10 mouse cellular contexts compared by ENCODE assay signal in genomic region chr5:24963776-24964175, GRCm38 (mm10).
A peak's percentile ranks its signal among the peaks of the same experiment; 100 is the strongest.
DNase-seq lines count a peak whose midpoint lies in the region; ATAC-seq and TF ChIP-seq lines count a peak whose summit lies in the region.
"Had no signal": no experiment of that assay in that cellular context is flagged by ENCODE, and none has a peak within 500 bp of the region (broad histone marks: within the 10 kb centered on the region; RNA-seq: fewer than 3 reads in every experiment).

No protein-coding gene starts in this region.

- no peaks in the 10 kb centered on the region for H3K9me3 ChIP-seq in heart, embryonic 10.5 days
- H3K9me3 ChIP-seq in lung, embryonic 16.5 days (ENCODE audit: control insufficient read depth, low read length) = no peaks in the 10 kb centered on the region
- no peaks in the 10 kb centered on the region for H3K9me3 ChIP-seq in hindbrain, embryonic 14.5 days (ENCODE audit: control insufficient read depth, low read length)

- TF ChIP-seq EP300 in heart, adult 2 months (IDR thresholded peaks at IDR 0.05; ENCODE audit: insufficient read depth, low read depth, low read length) = peak; percentile 95

- peak; percentile 38; the same call in 1 of the 2 replicates for ATAC-seq in lung, embryonic 16.5 days (ENCODE audit: low read depth)
- no peak for ATAC-seq in hindbrain, embryonic 14.5 days (ENCODE audit: low FRiP score)

- TF ChIP-seq POLR2A in heart, adult 2 months (IDR thresholded peaks at IDR 0.05; ENCODE audit: insufficient read depth, low read depth, low read length) = no peak

- H3K4me1 ChIP-seq in heart, adult 2 months (ENCODE audit: control insufficient read depth, insufficient read depth, low read length) = peaks cover 9% of the 10 kb centered on the region; the same call in 1 of the 2 replicates
- peaks cover 16% of the 10 kb centered on the region for H3K4me1 ChIP-seq in heart, embryonic 10.5 days
- no peaks in the 10 kb centered on the region for H3K4me1 ChIP-seq in lung, embryonic 16.5 days (replicated peaks; ENCODE audit: control insufficient read depth, insufficient read depth, low read length)
- H3K4me1 ChIP-seq in hindbrain, embryonic 14.5 days (replicated peaks; ENCODE audit: control insufficient read depth, insufficient read depth, low read length) = no peaks in the 10 kb centered on the region

- no peaks in the 10 kb centered on the region for H3K27me3 ChIP-seq in heart, adult 2 months (ENCODE audit: control insufficient read depth, insufficient read depth, low read length)
- peaks cover 13% of the 10 kb centered on the region; the same call in 1 of the 2 replicates for H3K27me3 ChIP-seq in heart, embryonic 10.5 days (ENCODE audit: insufficient read depth, poor library complexity, severe bottlenecking)
- no peaks in the 10 kb centered on the region for H3K27me3 ChIP-seq in lung, embryonic 16.5 days (ENCODE audit: control insufficient read depth, insufficient read depth, low read depth, low read length)
- H3K27me3 ChIP-seq in hindbrain, embryonic 14.5 days (ENCODE audit: control insufficient read depth, insufficient read depth, low read length) = no peaks in the 10 kb centered on the region

- H3K36me3 ChIP-seq in heart, adult 2 months (ENCODE audit: control insufficient read depth, insufficient read depth, low read length) = no peaks in the 10 kb centered on the region
- H3K36me3 ChIP-seq in heart, embryonic 10.5 days = no peaks in the 10 kb centered on the region
- no peaks in the 10 kb centered on the region for H3K36me3 ChIP-seq in lung, embryonic 16.5 days (ENCODE audit: control insufficient read depth, insufficient read depth, low read length)
- H3K36me3 ChIP-seq in hindbrain, embryonic 14.5 days (replicated peaks; ENCODE audit: control insufficient read depth, insufficient read depth) = no peaks in the 10 kb centered on the region

- no peak overlapping the region for H3K4me2 ChIP-seq in lung, embryonic 16.5 days (ENCODE audit: low read depth, low read length)
- no peak overlapping the region for H3K4me2 ChIP-seq in hindbrain, embryonic 14.5 days (replicated peaks)

- TF ChIP-seq CTCF in heart, adult 2 months (IDR thresholded peaks at IDR 0.05) = no peak

- WGBS in heart, adult 2 months = 37% methylated on average over 4 of the region's 4 CpGs
- WGBS in heart, embryonic 10.5 days = 65% methylated on average over 4 of the region's 4 CpGs
- WGBS in lung, embryonic 16.5 days = 61% methylated on average over 4 of the region's 4 CpGs
- 71% methylated on average over 4 of the region's 4 CpGs for WGBS in hindbrain, embryonic 14.5 days

- no peak overlapping the region for H3K4me3 ChIP-seq in heart, adult 2 months
- no peak overlapping the region for H3K4me3 ChIP-seq in heart, embryonic 10.5 days
- H3K4me3 ChIP-seq in lung, embryonic 16.5 days (ENCODE audit: low read length) = no peak overlapping the region
- no peak overlapping the region for H3K4me3 ChIP-seq in hindbrain, embryonic 14.5 days (replicated peaks; ENCODE audit: low read length)

- intact Hi-C loops in heart, adult 2 months (cut with DNase I) = loop anchor here (5.0 kb wide), 1 partner anchor 56 kb away; no protein-coding TSS in a partner anchor

- no peak overlapping the region for H3K27ac ChIP-seq in heart, adult 2 months
- H3K27ac ChIP-seq in heart, embryonic 10.5 days = no peak overlapping the region
- H3K27ac ChIP-seq in lung, embryonic 16.5 days (ENCODE audit: low read length) = no peak overlapping the region
- H3K27ac ChIP-seq in hindbrain, embryonic 14.5 days = no peak overlapping the region

- peak; percentile 69 to 73 for DNase-seq in heart, adult 2 months
- no peak for DNase-seq in heart, embryonic 10.5 days (ENCODE audit: low spot score)
- peak; percentile 49 for DNase-seq in cerebellum, adult 8-10 months
- DNase-seq in heart, adult 9 months (ENCODE audit: low spot score in 2 of 2) = peak; percentile 70 to 78
- no peak for DNase-seq in right cerebral cortex, postnatal 36 days (ENCODE audit: low spot score in 2 of 2)
- DNase-seq in thymus, adult 18-20 months = no peak
- no peak for DNase-seq in hindbrain, embryonic 14.5 days (ENCODE audit: low spot score)
- DNase-seq: adrenal gland, adult 8-10 months; retina, postnatal 1 day had no signal

- no peaks in the 10 kb centered on the region for H3K79me2 ChIP-seq in heart, adult 2 months (replicated peaks; ENCODE audit: control insufficient read depth, insufficient read depth, low read length)

- no peak overlapping the region for H3K9ac ChIP-seq in heart, adult 2 months (ENCODE audit: low read depth, low read length)
- H3K9ac ChIP-seq in lung, embryonic 16.5 days (ENCODE audit: low read length) = no peak overlapping the region
- no peak overlapping the region for H3K9ac ChIP-seq in hindbrain, embryonic 14.5 days

Comparison
In these comparisons a context has a peak if more than half of its experiments do, and no peak if none do; other contexts are left out.
1. DNase-seq: peak in heart, adult 2 months (2 of 2), cerebellum, adult 8-10 months (single experiment) and heart, adult 9 months (2 of 2); none in heart, embryonic 10.5 days (single experiment), right cerebral cortex, postnatal 36 days (0 of 2), thymus, adult 18-20 months (0 of 2) and hindbrain, embryonic 14.5 days (single experiment).